Mouse (Mus musculus) right cerebral cortex, adult 18-20 months (tissue): ENCODE data around the gene Fkbp10.

Experiments used
- DNase-seq: peaks from one replicate; pipeline ENCODE4 v3.0.0; 2022; ENCODE audit warnings: mixed read lengths

The Fkbp10 gene

GRCm38 (mm10) chr11:100414914-100415822 is at the start of gene Fkbp10:
TSS of gene Fkbp10 (plus strand) at chr11:100415697.
- DNase-seq: no peak

- DNase-seq: no peak
These were observed 46.4 kb upstream of the Fkbp10 start for GRCm38 (mm10) chr11:100369145-100369544.

- DNase-seq: no peak
These were observed 45.7 kb upstream of the Fkbp10 start for GRCm38 (mm10) chr11:100369822-100370221.

- no peak for DNase-seq
These were observed 43.4 kb upstream of the Fkbp10 start for GRCm38 (mm10) chr11:100371981-100372558.

GRCm38 (mm10) chr11:100375127-100375526 is 40.4 kb upstream of the Fkbp10 start:
- no peak for DNase-seq

- DNase-seq: no peak
These were observed 39.5 kb upstream of the Fkbp10 start for GRCm38 (mm10) chr11:100376005-100376404.

- no peak for DNase-seq
These were observed 38.6 kb upstream of the Fkbp10 start for GRCm38 (mm10) chr11:100376746-100377389.

- no peak for DNase-seq
These were observed 37.5 kb upstream of the Fkbp10 start for GRCm38 (mm10) chr11:100377989-100378388.

- DNase-seq: no peak
These were observed 37.1 kb upstream of the Fkbp10 start for GRCm38 (mm10) chr11:100378446-100378845.

GRCm38 (mm10) chr11:100379311-100379710 is 36.2 kb upstream of the Fkbp10 start:
- no peak for DNase-seq

- DNase-seq: no peak
These were observed 32.8 kb upstream of the Fkbp10 start for GRCm38 (mm10) chr11:100382682-100383081.

GRCm38 (mm10) chr11:100385016-100385415 is 30.5 kb upstream of the Fkbp10 start:
- DNase-seq: no peak

GRCm38 (mm10) chr11:100386586-100386985 is 28.9 kb upstream of the Fkbp10 start:
- no peak for DNase-seq

- no peak for DNase-seq
These were observed 28.4 kb upstream of the Fkbp10 start for GRCm38 (mm10) chr11:100387111-100387510.

- peak; percentile 57 for DNase-seq
These were observed 27.7 kb upstream of the Fkbp10 start for GRCm38 (mm10) chr11:100387589-100388375.

- no peak for DNase-seq
These were observed 26.9 kb upstream of the Fkbp10 start for GRCm38 (mm10) chr11:100388588-100388987.

GRCm38 (mm10) chr11:100389931-100390445 is 25.5 kb upstream of the Fkbp10 start:
- no peak for DNase-seq

GRCm38 (mm10) chr11:100391081-100391883 is 24.2 kb upstream of the Fkbp10 start:
- DNase-seq: peak; percentile 61

GRCm38 (mm10) chr11:100391884-100392345 is 23.6 kb upstream of the Fkbp10 start:
- no peak for DNase-seq

- peak; percentile 40 for DNase-seq
These were observed 22.5 kb upstream of the Fkbp10 start for GRCm38 (mm10) chr11:100392958-100393357.

- DNase-seq: peak; percentile 56
These were observed 21.8 kb upstream of the Fkbp10 start for GRCm38 (mm10) chr11:100393733-100394132.
